Mouse (Mus musculus): ENCODE results near the gene Dclre1a.

Gene Dclre1a

DNA sequence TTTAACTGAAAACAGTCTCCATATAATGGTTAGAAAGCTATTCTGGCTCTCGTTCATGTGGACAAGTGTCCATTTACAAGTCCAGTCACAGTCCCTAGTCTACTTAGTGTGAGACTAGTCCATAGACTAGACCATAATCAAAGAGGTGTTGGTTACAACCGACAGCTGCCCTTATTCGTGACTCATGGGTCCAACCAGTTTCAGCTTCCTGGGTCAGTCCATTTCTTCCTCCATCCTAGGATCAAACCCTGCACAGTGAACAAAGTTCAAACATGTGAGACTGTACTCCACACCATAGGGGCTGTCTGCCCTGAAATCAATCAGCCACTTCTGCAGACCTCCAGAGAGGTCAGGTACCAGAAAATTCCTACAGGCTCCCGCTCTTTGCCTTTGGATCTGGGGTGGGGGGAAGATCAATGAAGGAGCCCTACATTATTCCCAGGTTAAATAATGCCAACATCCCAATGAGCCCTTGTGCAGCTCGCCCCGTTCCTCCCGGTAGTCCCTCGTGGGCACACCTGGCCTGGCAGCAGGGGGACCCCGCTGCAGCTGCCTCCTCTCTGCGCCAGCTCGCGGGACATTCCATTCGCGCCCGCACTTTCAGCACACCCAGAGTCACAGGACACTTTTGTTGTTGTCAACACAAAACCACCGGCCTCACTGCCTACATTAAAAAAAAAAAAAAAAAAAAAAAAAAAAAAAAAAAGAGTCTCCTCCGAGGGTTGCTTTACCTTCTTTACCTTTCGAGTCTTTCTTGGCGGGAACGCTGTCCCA is at the start of gene Dclre1a:
Gene Dclre1a, minus strand, starts transcription at position 767 of the 774 bp plus-strand sequence.
- peak; percentile 77 to 79 for DNase-seq

GRCm38 (mm10) chr19:56592472-56592871 is 44.5 kb upstream of the Dclre1a start:
- DNase-seq, result no peak

GRCm38 (mm10) chr19:56590250-56590649 is 42.2 kb upstream of the Dclre1a start:
- DNase-seq, result no peak

- no peak for DNase-seq
Observed at GRCm38 (mm10) chr19:56589455-56589854, 41.4 kb upstream of the Dclre1a start.

DNA sequence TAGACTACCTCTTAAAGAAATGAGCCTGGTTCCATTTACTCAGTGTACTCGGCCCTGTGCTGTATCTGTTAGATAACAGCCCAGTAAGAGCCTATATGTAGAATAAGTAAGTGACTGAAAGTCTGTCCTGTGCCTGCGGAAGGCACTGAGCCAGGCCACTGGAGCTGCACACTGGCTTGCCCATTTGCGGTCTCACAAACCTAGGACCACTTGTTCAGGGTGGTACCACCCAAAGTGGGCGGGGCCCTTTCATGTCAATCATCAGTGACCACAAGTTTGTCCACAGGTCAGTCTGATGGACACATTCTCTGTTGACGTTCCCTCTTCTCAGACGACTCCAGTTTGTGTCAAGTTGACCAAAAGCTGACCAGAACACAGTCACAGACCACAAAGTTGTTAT is 41.0 kb upstream of the Dclre1a start:
- DNase-seq, result no peak

DNA sequence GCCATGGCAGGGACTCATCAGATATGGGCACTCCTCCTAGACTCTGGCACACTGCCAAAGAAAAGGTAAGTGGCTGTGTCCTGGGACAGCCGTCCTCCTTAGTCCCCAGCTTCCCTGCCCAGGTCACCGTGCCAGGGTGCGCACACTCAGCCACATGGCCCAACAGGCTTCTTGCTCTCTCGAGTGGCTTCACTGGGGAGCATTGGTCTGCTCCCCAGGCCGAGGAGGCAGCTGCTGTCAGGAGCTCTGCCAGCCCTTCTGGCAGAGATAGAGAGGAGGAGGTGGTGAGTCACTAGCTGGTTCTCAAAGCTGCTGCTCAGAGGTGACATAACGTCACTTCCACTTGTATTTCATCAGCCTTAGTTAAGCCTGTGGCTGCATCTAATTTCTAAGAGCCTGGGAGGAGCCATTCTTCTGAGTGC is 40.2 kb upstream of the Dclre1a start:
- DNase-seq, result peak; percentile 53 to 63

DNA sequence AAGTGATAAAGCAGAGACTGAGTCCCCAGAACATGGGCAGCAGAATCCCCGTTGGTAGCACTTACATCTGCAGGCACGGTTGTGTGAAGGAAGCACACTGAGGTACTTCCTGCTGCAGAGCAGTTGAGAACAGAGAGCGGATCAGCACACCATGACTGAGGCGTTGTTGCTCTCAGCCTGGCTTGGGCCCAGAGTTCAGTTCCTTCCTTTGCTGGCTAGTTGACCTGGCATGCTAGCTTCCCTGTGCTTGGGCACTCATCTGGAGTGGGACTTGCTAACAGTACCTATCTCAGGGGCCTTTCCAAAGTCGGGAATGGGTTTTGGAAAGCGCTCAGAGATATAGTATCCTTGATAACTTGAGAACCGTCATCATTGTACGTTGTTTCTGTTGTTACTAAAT is 38.3 kb upstream of the Dclre1a start:
- no peak for DNase-seq

- DNase-seq, result no peak
Observed at GRCm38 (mm10) chr19:56584288-56584687, 36.3 kb upstream of the Dclre1a start.

- DNase-seq, result no peak
Observed at GRCm38 (mm10) chr19:56583785-56584184, 35.8 kb upstream of the Dclre1a start.

GRCm38 (mm10) chr19:56581981-56582380 is 34.0 kb upstream of the Dclre1a start:
- DNase-seq, result no peak

DNA sequence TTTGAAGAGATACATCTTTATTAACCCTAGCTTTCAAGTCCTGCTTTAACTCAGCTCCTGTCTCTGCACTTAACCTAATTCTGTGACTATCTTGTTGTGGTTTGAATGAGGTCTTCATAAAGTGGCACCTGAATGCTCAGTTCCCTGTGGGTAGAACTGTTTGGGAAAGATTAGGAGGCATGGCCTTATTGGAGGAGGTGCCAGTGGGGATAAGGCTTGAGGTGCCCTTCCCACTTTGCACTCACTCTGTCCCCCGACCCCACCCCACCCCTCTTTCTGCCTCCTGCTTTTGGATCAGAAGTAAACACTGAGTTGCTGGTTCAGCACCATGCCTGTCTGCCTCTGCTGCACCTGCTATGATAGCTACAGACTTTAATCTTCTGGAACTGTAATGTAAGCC is 29.8 kb upstream of the Dclre1a start:
- DNase-seq, result no peak

DNA sequence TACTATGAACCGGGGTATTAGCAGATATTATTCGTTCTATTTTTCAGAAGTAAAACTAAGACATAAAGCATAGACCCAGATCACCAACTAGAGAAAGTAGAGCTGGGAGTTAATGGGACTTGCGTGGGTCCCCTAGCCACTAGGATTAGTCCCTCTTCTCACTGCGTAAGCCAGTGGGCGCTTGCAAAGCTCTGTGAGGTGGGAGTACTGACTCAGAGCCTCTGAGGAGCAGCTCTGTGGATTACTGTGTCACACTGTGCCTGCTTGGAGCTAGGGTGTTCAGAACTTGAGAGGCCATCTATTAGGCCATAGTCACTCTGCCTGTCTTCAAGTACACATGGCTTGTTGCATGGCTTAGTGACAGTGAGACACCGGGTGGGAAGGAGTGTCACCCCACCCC is 25.2 kb upstream of the Dclre1a start:
- DNase-seq, result no peak

DNA sequence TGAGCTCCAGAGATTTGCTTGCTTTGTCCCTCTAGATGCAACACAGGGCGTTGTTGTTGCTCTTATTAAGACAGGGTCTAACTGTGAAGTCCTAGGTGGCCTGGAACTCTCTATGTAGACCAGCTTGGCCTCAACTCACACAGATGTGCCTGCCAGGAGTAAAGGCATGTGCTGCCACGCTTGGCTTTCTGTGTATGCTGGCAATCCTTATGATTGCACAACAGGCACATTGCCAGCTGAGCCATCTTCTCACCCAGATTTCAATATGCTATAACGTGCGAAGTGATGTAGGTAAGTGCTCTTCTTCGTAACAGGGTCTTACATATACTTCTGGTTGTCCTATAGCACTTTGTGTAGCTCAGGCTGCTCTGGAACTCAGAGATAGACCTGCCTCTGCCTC is 23.9 kb upstream of the Dclre1a start:
- no peak for DNase-seq

- no peak for DNase-seq
Observed at GRCm38 (mm10) chr19:56571234-56571633, 23.2 kb upstream of the Dclre1a start.

- no peak for DNase-seq
Observed at GRCm38 (mm10) chr19:56570781-56571180, 22.8 kb upstream of the Dclre1a start.

- no peak for DNase-seq
Observed at GRCm38 (mm10) chr19:56566940-56567339, 18.9 kb upstream of the Dclre1a start.

DNA sequence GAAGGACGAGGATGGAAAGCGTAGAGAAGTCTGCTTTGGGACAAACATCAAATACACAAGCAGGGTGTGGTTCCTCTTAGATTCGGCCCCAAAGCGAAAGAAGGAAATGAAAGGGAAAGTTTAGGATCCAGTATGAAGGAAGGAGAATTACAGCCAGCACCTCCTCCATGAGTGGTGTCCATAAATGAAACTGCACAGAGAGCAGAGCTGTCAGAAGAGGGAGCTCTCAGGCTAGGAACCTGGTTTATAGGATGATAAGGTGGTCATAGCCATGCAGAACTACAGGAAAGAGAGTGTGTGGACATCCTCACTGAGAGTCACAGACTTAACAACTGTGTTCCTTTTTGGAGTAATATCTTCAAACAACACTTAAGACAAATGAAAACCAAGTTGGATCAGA is 18.0 kb upstream of the Dclre1a start:
- DNase-seq, result peak; percentile 63 to 65

DNA sequence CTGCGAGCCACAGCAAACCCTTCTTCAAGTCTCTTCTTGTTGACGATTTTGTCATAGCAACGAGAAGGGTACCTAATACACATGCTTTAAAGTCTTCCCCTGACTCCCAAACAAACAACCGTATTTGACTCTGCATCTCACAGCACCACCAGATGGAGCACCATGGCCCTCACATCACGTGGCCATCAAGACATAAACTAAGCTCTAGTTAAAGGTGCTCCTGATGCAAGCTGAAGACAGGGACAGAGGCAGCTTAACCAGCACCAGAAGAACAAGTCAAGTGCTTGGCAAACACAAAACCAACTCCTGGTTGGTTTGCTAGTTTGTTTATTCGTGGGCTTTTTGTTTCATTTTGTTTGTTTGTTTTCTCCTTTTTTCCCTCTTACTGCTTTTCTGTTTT is 17.3 kb upstream of the Dclre1a start:
- DNase-seq, result peak; percentile 30 to 47

- no peak for DNase-seq
Observed at GRCm38 (mm10) chr19:56563469-56563868, 15.4 kb upstream of the Dclre1a start.

DNA sequence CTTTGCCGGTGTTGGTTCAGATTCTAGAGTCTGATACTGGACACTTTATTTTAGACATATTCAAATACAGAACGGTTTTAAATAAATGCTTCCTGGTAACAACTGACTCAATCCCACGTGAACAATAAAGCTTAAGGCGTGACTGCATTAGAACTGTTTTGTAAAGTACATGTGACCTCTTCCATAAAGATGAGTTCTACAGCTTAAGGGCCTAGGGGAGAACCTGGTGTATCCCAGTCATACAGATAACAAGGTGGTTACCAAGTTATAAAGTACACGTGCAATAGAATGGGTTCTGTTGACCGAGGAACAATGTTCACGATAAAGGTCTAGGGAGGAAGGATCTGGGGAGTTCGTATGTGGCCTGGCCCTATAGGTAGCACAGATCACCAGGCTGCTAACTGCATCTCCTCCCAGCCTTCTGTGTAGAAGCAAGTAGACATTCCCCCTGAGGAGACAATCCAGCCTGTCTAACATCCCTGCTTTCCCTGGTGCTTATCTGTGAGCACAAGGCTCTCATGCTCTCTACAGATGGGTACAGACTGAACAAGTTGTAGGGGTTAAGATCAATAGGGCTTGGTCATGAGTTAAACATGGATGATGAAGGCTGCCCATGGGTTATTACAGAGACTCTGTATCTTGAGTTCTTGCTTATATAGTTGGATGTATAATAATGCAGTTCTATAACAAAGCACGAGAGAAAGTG is 14.6 kb upstream of the Dclre1a start:
- no peak for DNase-seq

DNA sequence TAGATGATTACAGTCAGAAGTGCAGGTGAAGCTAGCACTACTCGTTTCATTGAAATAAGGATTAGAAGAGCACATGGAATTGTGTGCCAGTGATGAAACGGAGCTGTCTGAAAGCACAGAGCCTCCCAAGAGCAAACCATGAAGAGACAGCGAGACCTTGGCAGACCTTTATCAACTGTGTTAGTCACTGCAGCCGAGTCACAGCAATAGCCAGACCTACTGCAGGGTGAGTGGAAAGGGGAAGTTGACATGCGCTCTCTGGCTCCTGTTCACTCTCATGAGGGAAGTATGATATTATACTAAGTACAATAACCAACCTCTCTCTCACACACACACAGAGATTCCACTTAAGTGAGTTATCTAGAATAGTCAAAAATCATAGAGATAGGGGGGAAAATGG is 8.0 kb upstream of the Dclre1a start:
- no peak for DNase-seq

- DNase-seq, result no peak
Observed at GRCm38 (mm10) chr19:56553177-56553576, 5.2 kb upstream of the Dclre1a start.

DNA sequence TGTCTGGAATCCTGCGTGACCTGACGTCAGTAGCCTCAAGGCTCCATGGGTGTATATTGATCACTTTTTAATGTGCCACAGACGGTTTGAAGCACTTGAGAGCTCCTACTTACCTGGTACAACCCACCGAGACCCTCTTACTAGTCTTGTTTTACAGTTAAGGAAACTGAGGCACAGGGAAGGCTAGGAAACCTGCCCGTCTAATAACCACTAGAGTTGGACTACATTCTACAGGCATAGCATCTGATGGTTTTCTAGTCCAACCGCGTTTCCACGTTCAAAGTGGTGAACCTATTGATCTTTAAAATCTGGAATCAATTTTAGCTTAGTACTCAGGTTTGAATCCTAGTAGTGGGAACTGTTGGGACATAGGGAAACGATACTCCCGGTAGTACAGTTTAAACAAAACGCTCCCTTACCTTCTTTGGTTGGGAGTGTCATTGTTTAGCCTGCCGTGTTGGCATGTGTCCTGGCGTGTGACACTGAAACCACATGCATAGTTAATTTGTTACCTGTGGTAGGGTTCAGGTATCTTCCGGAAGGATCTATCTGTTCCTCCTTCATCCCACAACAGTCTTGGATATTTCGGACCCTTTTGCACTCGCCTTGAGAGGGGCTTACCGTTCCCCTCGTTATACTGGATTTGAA is 1.1 kb upstream of the Dclre1a start:
- DNase-seq, result peak; percentile 13 to 21

Measured in cerebellum, postnatal 14 days (tissue).